Mouse (Mus musculus) liver, embryonic 14.5 days (tissue): ENCODE results near the gene Gm9970.

Source experiments
- CTCF ChIP-seq: IDR thresholded peaks from 2 replicates; pipeline ENCODE4 v1.5.1; 2016; ENCODE audit warnings: antibody characterized with exemption, low read depth, control low read depth
- EP300 ChIP-seq: IDR thresholded peaks from 2 replicates; pipeline ENCODE4 v1.6.1; 2016; ENCODE audit warnings: antibody characterized with exemption, low read depth

GRCm38 (mm10) chr5:31219070-31219469, 22.0 kb downstream of the Gm9970 start:
- TF ChIP-seq CTCF = peak; percentile 33; the same call in 1 of the 2 replicates
- TF ChIP-seq EP300 = no peak
